Mouse (Mus musculus): Measurements from ENCODE around the gene Olfr531. TPM values are rescaled to one million over a fixed set of nuclear protein-coding genes. Genes with fewer than 3 reads are reported as not detected.

Olfr531 gene
- polyA plus RNA-seq, 2 experiments, result not detected

DNA sequence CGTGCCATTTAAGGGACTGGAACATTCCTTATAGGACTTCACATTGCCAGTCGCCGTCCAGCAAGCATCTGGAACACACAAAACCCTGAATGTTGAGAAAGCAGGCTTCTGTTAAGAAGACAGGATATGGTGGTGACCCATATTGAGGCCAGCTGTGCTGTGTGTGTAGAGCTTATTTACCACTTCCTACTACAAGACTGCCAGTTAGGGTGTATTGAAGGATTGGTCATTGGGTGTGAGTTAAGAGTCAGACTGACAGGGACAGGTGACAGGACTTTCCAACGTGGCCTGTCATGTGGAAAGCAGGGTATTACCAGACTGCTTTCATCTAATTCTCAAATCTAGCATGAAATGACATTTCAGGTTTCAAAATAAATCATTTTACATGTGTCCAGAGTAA, 28.4 kb downstream of the Olfr531 start:
- Histone ChIP-seq H3K27ac (replicated peaks; ENCODE audit: low read depth, low read length) (no peak overlapping the region), H3K27me3 (ENCODE audit: control insufficient read depth, insufficient read depth, low read length) (no peaks in the 10 kb centered on the region), H3K9me3 (ENCODE audit: control insufficient read depth, low read length) (no peaks in the 10 kb centered on the region), H3K36me3 (ENCODE audit: control insufficient read depth, insufficient read depth, low read length) (no peaks in the 10 kb centered on the region), H3K4me1 (ENCODE audit: control insufficient read depth, insufficient read depth, low read length) (no peaks in the 10 kb centered on the region), H3K4me3 (replicated peaks; ENCODE audit: low read length) (no peak overlapping the region), H3K9ac (ENCODE audit: low read depth, low read length, severe bottlenecking) (no peak overlapping the region), H3K4me2 (replicated peaks; ENCODE audit: low read depth, low read length, severe bottlenecking) (no peak overlapping the region)
- 60% methylated on average over 4 of the region's 4 CpGs for WGBS
- no peak for ATAC-seq (ENCODE audit: low FRiP score, low read depth)
- TF ChIP-seq POLR2A (IDR thresholded peaks at IDR 0.05; ENCODE audit: borderline replicate concordance, extremely low read depth, insufficient read depth, insufficient read length), result no peak
- no peak for DNase-seq (ENCODE audit: low spot score)

DNA sequence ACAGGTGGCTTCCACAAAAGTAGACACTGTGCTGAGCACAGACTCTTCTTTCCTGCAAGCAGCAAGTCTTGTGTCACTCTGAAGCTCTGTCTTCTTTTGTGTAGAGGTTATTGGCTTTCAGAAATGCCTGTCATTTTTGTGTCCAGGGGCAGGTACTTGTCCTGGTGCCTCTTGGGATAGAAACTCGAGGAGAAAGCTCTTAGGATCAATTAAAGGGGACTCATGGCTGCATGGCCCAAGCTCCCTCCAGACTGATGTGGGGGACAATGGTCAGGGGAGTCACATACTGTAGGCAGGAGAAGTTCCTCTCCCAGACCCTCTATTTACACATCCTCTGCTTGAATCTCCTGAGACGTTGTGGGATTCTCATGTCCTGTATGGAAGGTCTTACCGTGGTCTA, 41.1 kb downstream of the Olfr531 start, which contains the start of gene Olfr60:
Olfr60 (minus strand) TSS at position 101 of the 400 bp plus-strand sequence.
- Histone ChIP-seq H3K27ac (replicated peaks; ENCODE audit: low read depth, low read length) (no peak within 1 kb of the TSS), H3K9me3 (ENCODE audit: control insufficient read depth, low read length) (no peaks in the 10 kb centered on the region), H3K9ac (ENCODE audit: low read depth, low read length, severe bottlenecking) (no peak within 1 kb of the TSS), H3K27me3 (ENCODE audit: control insufficient read depth, insufficient read depth, low read length) (no peaks in the 10 kb centered on the region), H3K4me3 (replicated peaks; ENCODE audit: low read length) (no peak within 1 kb of the TSS), H3K4me2 (replicated peaks; ENCODE audit: low read depth, low read length, severe bottlenecking) (no peak within 1 kb of the TSS), H3K36me3 (ENCODE audit: control insufficient read depth, insufficient read depth, low read length) (no peaks in the 10 kb centered on the region), H3K4me1 (ENCODE audit: control insufficient read depth, insufficient read depth, low read length) (no peaks in the 10 kb centered on the region)
- TF ChIP-seq POLR2A (IDR thresholded peaks at IDR 0.05; ENCODE audit: borderline replicate concordance, extremely low read depth, insufficient read depth, insufficient read length), result no peak
- DNase-seq (ENCODE audit: low spot score) (no peak), ATAC-seq (ENCODE audit: low FRiP score, low read depth) (no peak)
- 67% methylated on average over 3 of the region's 3 CpGs for WGBS

Other genes starting within 250 kb of the Olfr531 start
- gene Sprn, start 248.0 kb downstream of the Olfr531 start, polyA plus RNA-seq (2012; rRNA removed), result 0.20 and 0.24 TPM in 2 replicates
- gene Sprn, start 248.0 kb downstream of the Olfr531 start, polyA plus RNA-seq (2014; fragmentation: Nextera tagmentation; extraction: Ambion mirVana), result 0.14 and 0.26 TPM in 2 replicates
- gene Olfr522, start 238.2 kb downstream of the Olfr531 start, polyA plus RNA-seq (2012; rRNA removed), result not detected in 2 replicates
- gene Olfr522, start 238.2 kb downstream of the Olfr531 start, polyA plus RNA-seq (2014; fragmentation: Nextera tagmentation; extraction: Ambion mirVana), result not detected in 2 replicates
- not detected in 2 replicates for gene Olfr523, start 229.7 kb downstream of the Olfr531 start, polyA plus RNA-seq (2012; rRNA removed)
- gene Olfr523, start 229.7 kb downstream of the Olfr531 start, polyA plus RNA-seq (2014; fragmentation: Nextera tagmentation; extraction: Ambion mirVana), result not detected in 2 replicates
- not detected in 2 replicates for gene Olfr524, start 197.0 kb downstream of the Olfr531 start, polyA plus RNA-seq (2012; rRNA removed)
- gene Olfr524, start 197.0 kb downstream of the Olfr531 start, polyA plus RNA-seq (2014; fragmentation: Nextera tagmentation; extraction: Ambion mirVana), result not detected in 2 replicates
- 0.04 and 0.05 TPM in 2 replicates for gene Cd163l1, start 184.7 kb downstream of the Olfr531 start, polyA plus RNA-seq (2012; rRNA removed)
- gene Cd163l1, start 184.7 kb downstream of the Olfr531 start, polyA plus RNA-seq (2014; fragmentation: Nextera tagmentation; extraction: Ambion mirVana), result 0.11 TPM in 2 replicates
- 0.01 and 0.03 TPM in 2 replicates for gene 5830411N06Rik, start 155.6 kb downstream of the Olfr531 start, polyA plus RNA-seq (2012; rRNA removed)
- gene 5830411N06Rik, start 155.6 kb downstream of the Olfr531 start, polyA plus RNA-seq (2014; fragmentation: Nextera tagmentation; extraction: Ambion mirVana), result not detected in 2 replicates
- not detected in 2 replicates for gene Olfr525, start 82.1 kb downstream of the Olfr531 start, polyA plus RNA-seq (2012; rRNA removed)
- not detected in 2 replicates for gene Olfr525, start 82.1 kb downstream of the Olfr531 start, polyA plus RNA-seq (2014; fragmentation: Nextera tagmentation; extraction: Ambion mirVana)
- gene Olfr527, start 68.9 kb downstream of the Olfr531 start, polyA plus RNA-seq (2012; rRNA removed), result not detected in 2 replicates
- gene Olfr527, start 68.9 kb downstream of the Olfr531 start, polyA plus RNA-seq (2014; fragmentation: Nextera tagmentation; extraction: Ambion mirVana), result not detected in 2 replicates
- not detected in 2 replicates for gene Olfr60, start 41.2 kb downstream of the Olfr531 start, polyA plus RNA-seq (2012; rRNA removed)
- not detected in 2 replicates for gene Olfr60, start 41.2 kb downstream of the Olfr531 start, polyA plus RNA-seq (2014; fragmentation: Nextera tagmentation; extraction: Ambion mirVana)
- gene Olfr530, start 26.6 kb downstream of the Olfr531 start, polyA plus RNA-seq (2012; rRNA removed), result not detected in 2 replicates
- not detected in 2 replicates for gene Olfr530, start 26.6 kb downstream of the Olfr531 start, polyA plus RNA-seq (2014; fragmentation: Nextera tagmentation; extraction: Ambion mirVana)
- gene Olfr532, start 18.7 kb upstream of the Olfr531 start, polyA plus RNA-seq (2012; rRNA removed), result not detected in 2 replicates
- not detected in 2 replicates for gene Olfr532, start 18.7 kb upstream of the Olfr531 start, polyA plus RNA-seq (2014; fragmentation: Nextera tagmentation; extraction: Ambion mirVana)
- gene Olfr533, start 60.5 kb upstream of the Olfr531 start, polyA plus RNA-seq (2012; rRNA removed), result not detected in 2 replicates
- not detected in 2 replicates for gene Olfr533, start 60.5 kb upstream of the Olfr531 start, polyA plus RNA-seq (2014; fragmentation: Nextera tagmentation; extraction: Ambion mirVana)
- not detected in 2 replicates for gene Olfr535, start 81.3 kb upstream of the Olfr531 start, polyA plus RNA-seq (2012; rRNA removed)
- gene Olfr535, start 81.3 kb upstream of the Olfr531 start, polyA plus RNA-seq (2014; fragmentation: Nextera tagmentation; extraction: Ambion mirVana), result not detected in 2 replicates
- gene Olfr536, start 104.5 kb upstream of the Olfr531 start, polyA plus RNA-seq (2012; rRNA removed), result not detected in 2 replicates
- gene Olfr536, start 104.5 kb upstream of the Olfr531 start, polyA plus RNA-seq (2014; fragmentation: Nextera tagmentation; extraction: Ambion mirVana), result not detected in 2 replicates
- gene Olfr538, start 165.0 kb upstream of the Olfr531 start, polyA plus RNA-seq (2012; rRNA removed), result not detected in 2 replicates
- gene Olfr538, start 165.0 kb upstream of the Olfr531 start, polyA plus RNA-seq (2014; fragmentation: Nextera tagmentation; extraction: Ambion mirVana), result not detected in 2 replicates
- gene Olfr46, start 198.4 kb upstream of the Olfr531 start, polyA plus RNA-seq (2012; rRNA removed), result not detected in 2 replicates
- gene Olfr46, start 198.4 kb upstream of the Olfr531 start, polyA plus RNA-seq (2014; fragmentation: Nextera tagmentation; extraction: Ambion mirVana), result not detected in 2 replicates
- not detected in 2 replicates for gene Olfr61, start 226.1 kb upstream of the Olfr531 start, polyA plus RNA-seq (2012; rRNA removed)
- not detected in 2 replicates for gene Olfr61, start 226.1 kb upstream of the Olfr531 start, polyA plus RNA-seq (2014; fragmentation: Nextera tagmentation; extraction: Ambion mirVana)
- not detected in 2 replicates for gene Olfr53, start 243.5 kb upstream of the Olfr531 start, polyA plus RNA-seq (2012; rRNA removed)
- gene Olfr53, start 243.5 kb upstream of the Olfr531 start, polyA plus RNA-seq (2014; fragmentation: Nextera tagmentation; extraction: Ambion mirVana), result not detected in 2 replicates

Data from limb, embryonic 14.5 days (tissue).